Mouse (Mus musculus) olfactory bulb, adult 2 months (tissue): ENCODE results near the gene Nans. TPM values are rescaled to one million over a fixed set of nuclear protein-coding genes. Genes with fewer than 3 reads are reported as not detected.

ENCODE experiments used
- H3K27ac ChIP-seq: fragments of 200-500 bp; 2 replicates; pipeline ENCODE4 v1.5.1; 2012; ENCODE audit warnings: low read depth, low read length; ENCODE audit not compliant: insufficient read depth
- H3K4me1 ChIP-seq: fragments of 200-500 bp; 2 replicates; pipeline ENCODE4 v1.6.1; 2012; ENCODE audit warnings: low read length; ENCODE audit not compliant: control insufficient read depth, insufficient read depth
- H3K4me3 ChIP-seq: fragments of 200-500 bp; 2 replicates; pipeline ENCODE4 v1.5.1; 2012; ENCODE audit warnings: mild to moderate bottlenecking, low read depth, low read length, moderate library complexity; ENCODE audit not compliant: insufficient read depth
- CTCF ChIP-seq: fragments of 200-500 bp; IDR thresholded peaks from 2 replicates; pipeline ENCODE4 v1.5.1; 2012; ENCODE audit warnings: low read depth, mild to moderate bottlenecking, low read length, moderate library complexity; ENCODE audit not compliant: insufficient read depth
- POLR2A ChIP-seq: fragments of 200-500 bp; IDR thresholded peaks from 2 replicates; pipeline ENCODE4 v1.6.1; 2012; ENCODE audit warnings: mild to moderate bottlenecking, low read depth, low read length, moderate library complexity; ENCODE audit not compliant: insufficient read depth
- WGBS: fragments of 180-500 bp; shearing (Covaris S2); methylation state at CpG from one replicate; pipeline ENCODE4 v1.1.7; 2018; 5-methylcytosine and 5-hydroxymethylcytosine counted together
- polyA plus RNA-seq: library from polyadenylated mRNA; stranded (reverse); fragments of >200 nt; gene quantifications from 2 replicates; pipeline ENCODE4 v1.2.4, GENCODE M21; 2012; ENCODE audit warnings: low replicate concordance; ENCODE audit not compliant: missing spikeins, insufficient read depth, insufficient read length

Gene Nans
- not detected in 2 replicates for polyA plus RNA-seq

GRCm38 (mm10) chr4:46489028-46489925 is at the start of gene Nans:
Gene Nans, plus strand, starts transcription at chr4:46489248.
- TF ChIP-seq CTCF (no peak), POLR2A (peak; percentile 46; the same call in 1 of the 2 replicates)
- peak within 1 kb of the TSS; percentile 78 for H3K4me3 ChIP-seq
- under 1% methylated on average over 58 of the region's 58 CpGs for WGBS
- no peaks in the 10 kb centered on the region for H3K4me1 ChIP-seq
- no peak within 1 kb of the TSS for H3K27ac ChIP-seq

GRCm38 (mm10) chr4:46442501-46442900 is 46.5 kb upstream of the Nans start:
- Histone ChIP-seq H3K4me3 (no peak overlapping the region), H3K27ac (no peak overlapping the region), H3K4me1 (no peaks in the 10 kb centered on the region)
- TF ChIP-seq POLR2A, result no peak
- no peak for TF ChIP-seq CTCF
- 80% methylated on average over 4 of the region's 4 CpGs for WGBS

- 55% methylated on average over 9 of the region's 9 CpGs for WGBS
- TF ChIP-seq CTCF (no peak), POLR2A (no peak)
- H3K4me1 ChIP-seq, result peaks cover 1% of the 10 kb centered on the region
- no peak overlapping the region for H3K4me3 ChIP-seq
- no peak overlapping the region for H3K27ac ChIP-seq
Observed at GRCm38 (mm10) chr4:46445237-46445945, 43.7 kb upstream of the Nans start.

- no peak for TF ChIP-seq POLR2A
- no peak for TF ChIP-seq CTCF
- H3K4me1 ChIP-seq, result peaks cover 5% of the 10 kb centered on the region
- 57% methylated on average over 1 of the region's 1 CpGs for WGBS
- H3K27ac ChIP-seq, result no peak overlapping the region
- H3K4me3 ChIP-seq, result no peak overlapping the region
Observed at GRCm38 (mm10) chr4:46447461-46447860, 41.6 kb upstream of the Nans start.

GRCm38 (mm10) chr4:46448886-46449285 is 40.2 kb upstream of the Nans start:
- no peak overlapping the region for H3K27ac ChIP-seq
- TF ChIP-seq CTCF (no peak), POLR2A (no peak)
- peaks cover 9% of the 10 kb centered on the region for H3K4me1 ChIP-seq
- H3K4me3 ChIP-seq, result no peak overlapping the region
- WGBS, result 50% methylated on average over 6 of the region's 6 CpGs

GRCm38 (mm10) chr4:46450020-46450518 is 39.0 kb upstream of the Nans start:
- WGBS, result 36% methylated on average over 7 of the region's 7 CpGs
- peak overlapping the region; percentile 68; the same call in 1 of the 2 replicates for H3K27ac ChIP-seq
- H3K4me1 ChIP-seq, result peaks cover 9% of the 10 kb centered on the region
- TF ChIP-seq POLR2A (no peak), CTCF (no peak)
- H3K4me3 ChIP-seq, result peak overlapping the region; percentile 92

- H3K4me3 ChIP-seq, result peak within 1 kb of the TSS; percentile 92
- WGBS, result 0% methylated on average over 64 of the region's 66 CpGs
- H3K4me1 ChIP-seq, result peaks cover 9% of the 10 kb centered on the region
- peak; percentile 44; the same call in 1 of the 2 replicates for TF ChIP-seq CTCF
- 0 out of 2 replicates have a peak, but pooled peaks have one; percentile 29 for TF ChIP-seq POLR2A
- H3K27ac ChIP-seq, result peak within 1 kb of the TSS; percentile 89
Observed at GRCm38 (mm10) chr4:46450519-46451131, 38.4 kb upstream of the Nans start, which contains the start of gene Anp32b. Gene Anp32b, plus strand, starts transcription at chr4:46450902.

GRCm38 (mm10) chr4:46451240-46451757 is 37.7 kb upstream of the Nans start:
- H3K4me1 ChIP-seq, result peaks cover 9% of the 10 kb centered on the region
- 1% methylated on average over 65 of the region's 70 CpGs for WGBS
- H3K27ac ChIP-seq, result peak overlapping the region; percentile 89
- TF ChIP-seq POLR2A (no peak), CTCF (no peak)
- peak overlapping the region; percentile 92 for H3K4me3 ChIP-seq
